Mouse (Mus musculus): ENCODE data around the gene Hist1h2ad. TPM values are rescaled to one million over a fixed set of nuclear protein-coding genes. Genes with fewer than 3 reads are reported as not detected.
"Not testable (repeated sequence)": the region's sequence is repeated elsewhere in the genome, so short reads cannot be mapped to it uniquely, and the experiment has no call there.

Gene Hist1h2ad
- polyA plus RNA-seq, 1 experiment from 2014 or later = 1.1 TPM

- Histone ChIP-seq H3K27ac (ENCODE audit: poor library complexity, severe bottlenecking) (peak overlapping the region; percentile 94), H3K4me2 (peak overlapping the region; percentile 68), H3K9ac (peak overlapping the region; percentile 81), H3K4me1 (replicated peaks) (peaks cover 12% of the 10 kb centered on the region), H3K4me3 (peak overlapping the region; percentile 60)
- ATAC-seq (ENCODE audit: insufficient number of reproducible peaks, low FRiP score); H3K36me3 ChIP-seq; H3K9me3 ChIP-seq (replicated peaks); H3K27me3 ChIP-seq (replicated peaks): not testable (repeated sequence)
- under 1% methylated on average over 13 of the region's 34 CpGs for WGBS
Measured at GRCm38 (mm10) chr13:23571504-23572217, 2.5 kb upstream of the Hist1h2ad start.

- peaks cover 19% of the 10 kb centered on the region for H3K4me1 ChIP-seq (replicated peaks)
- no peaks in the 10 kb centered on the region for H3K9me3 ChIP-seq (replicated peaks)
- H3K4me3 ChIP-seq = peak overlapping the region; percentile 60
- no peak overlapping the region for H3K9ac ChIP-seq
- H3K27me3 ChIP-seq (replicated peaks) = no peaks in the 10 kb centered on the region
- WGBS = 47% methylated on average over 2 of the region's 2 CpGs
- H3K36me3 ChIP-seq = no peaks in the 10 kb centered on the region
- H3K27ac ChIP-seq (ENCODE audit: poor library complexity, severe bottlenecking) = peak overlapping the region; percentile 94
- peak overlapping the region; percentile 68 for H3K4me2 ChIP-seq
- ATAC-seq (ENCODE audit: insufficient number of reproducible peaks, low FRiP score) = no peak
Measured at GRCm38 (mm10) chr13:23572218-23573033, 1.8 kb upstream of the Hist1h2ad start.

GRCm38 (mm10) chr13:23573034-23573897 lies 915 bp upstream of the Hist1h2ad start:
- H3K4me3 ChIP-seq = peak overlapping the region; percentile 38
- peaks cover 19% of the 10 kb centered on the region for H3K4me1 ChIP-seq (replicated peaks)
- WGBS = 15% methylated on average over 20 of the region's 20 CpGs
- H3K27ac ChIP-seq (ENCODE audit: poor library complexity, severe bottlenecking) = peak overlapping the region; percentile 88
- peak overlapping the region; percentile 68 for H3K4me2 ChIP-seq
- peak overlapping the region; percentile 73 for H3K9ac ChIP-seq
- H3K27me3 ChIP-seq (replicated peaks); H3K9me3 ChIP-seq (replicated peaks); H3K36me3 ChIP-seq; ATAC-seq (ENCODE audit: insufficient number of reproducible peaks, low FRiP score): not testable (repeated sequence)

GRCm38 (mm10) chr13:23574546-23575170 lies 477 bp downstream of the Hist1h2ad start:
- WGBS = 1% methylated on average over 10 of the region's 39 CpGs
- ATAC-seq (ENCODE audit: insufficient number of reproducible peaks, low FRiP score) = not testable (repeated sequence)
- H3K4me3 ChIP-seq = peak overlapping the region; percentile 38

GRCm38 (mm10) chr13:23575271-23575851 lies 1.2 kb downstream of the Hist1h2ad start, which contains the start of gene Hist1h3d:
Gene Hist1h3d (plus strand): TSS chr13:23575763.
- peak within 1 kb of the TSS; percentile 85 for H3K4me2 ChIP-seq
- peak within 1 kb of the TSS; percentile 57 for H3K4me3 ChIP-seq
- WGBS = under 1% methylated on average over 18 of the region's 18 CpGs
- peak within 1 kb of the TSS; percentile 89 for H3K9ac ChIP-seq
- H3K27ac ChIP-seq (ENCODE audit: poor library complexity, severe bottlenecking) = peak within 1 kb of the TSS; percentile 83
- H3K4me1 ChIP-seq (replicated peaks) = peaks cover 17% of the 10 kb centered on the region
- ATAC-seq (ENCODE audit: insufficient number of reproducible peaks, low FRiP score) = peak; percentile 72
- no peaks in the 10 kb centered on the region for H3K9me3 ChIP-seq (replicated peaks)
- H3K36me3 ChIP-seq = no peaks in the 10 kb centered on the region
- H3K27me3 ChIP-seq (replicated peaks) = no peaks in the 10 kb centered on the region

More at GRCm38 (mm10) chr13:23574546-23575170, 477 bp downstream of the Hist1h2ad start:
- not testable (repeated sequence) for H3K9me3 ChIP-seq (replicated peaks); H3K9ac ChIP-seq; H3K36me3 ChIP-seq; H3K27me3 ChIP-seq (replicated peaks)
- Histone ChIP-seq H3K27ac (ENCODE audit: poor library complexity, severe bottlenecking) (peak overlapping the region; percentile 88), H3K4me2 (peak overlapping the region; percentile 68), H3K4me1 (replicated peaks) (peaks cover 19% of the 10 kb centered on the region)

GRCm38 (mm10) chr13:23575864-23576313 lies 1.7 kb downstream of the Hist1h2ad start:
- H3K9me3 ChIP-seq (replicated peaks); H3K36me3 ChIP-seq; H3K27me3 ChIP-seq (replicated peaks); ATAC-seq (ENCODE audit: insufficient number of reproducible peaks, low FRiP score): not testable (repeated sequence)
- peak overlapping the region; percentile 89 for H3K9ac ChIP-seq
- WGBS = under 1% methylated on average over 19 of the region's 40 CpGs
- H3K27ac ChIP-seq (ENCODE audit: poor library complexity, severe bottlenecking) = peak overlapping the region; percentile 82
- peak overlapping the region; percentile 85 for H3K4me2 ChIP-seq
- H3K4me1 ChIP-seq (replicated peaks) = peaks cover 17% of the 10 kb centered on the region
- peak overlapping the region; percentile 57 for H3K4me3 ChIP-seq

GRCm38 (mm10) chr13:23576351-23576881 lies 2.2 kb downstream of the Hist1h2ad start:
- peak overlapping the region; percentile 89 for H3K9ac ChIP-seq
- no peaks in the 10 kb centered on the region for H3K36me3 ChIP-seq
- H3K27me3 ChIP-seq (replicated peaks) = no peaks in the 10 kb centered on the region
- H3K27ac ChIP-seq (ENCODE audit: poor library complexity, severe bottlenecking) = peak overlapping the region; percentile 82
- 15% methylated on average over 7 of the region's 7 CpGs for WGBS
- H3K9me3 ChIP-seq (replicated peaks) = no peaks in the 10 kb centered on the region
- peaks cover 17% of the 10 kb centered on the region for H3K4me1 ChIP-seq (replicated peaks)
- ATAC-seq (ENCODE audit: insufficient number of reproducible peaks, low FRiP score) = no peak
- peak overlapping the region; percentile 85 for H3K4me2 ChIP-seq
- peak overlapping the region; percentile 57 for H3K4me3 ChIP-seq

GRCm38 (mm10) chr13:23576906-23577639 lies 2.9 kb downstream of the Hist1h2ad start:
- 58% methylated on average over 6 of the region's 6 CpGs for WGBS
- peak overlapping the region; percentile 89 for H3K9ac ChIP-seq
- ATAC-seq (ENCODE audit: insufficient number of reproducible peaks, low FRiP score) = no peak
- H3K4me1 ChIP-seq (replicated peaks) = peaks cover 20% of the 10 kb centered on the region
- peak overlapping the region; percentile 82 for H3K27ac ChIP-seq (ENCODE audit: poor library complexity, severe bottlenecking)
- peak overlapping the region; percentile 57 for H3K4me3 ChIP-seq
- H3K27me3 ChIP-seq (replicated peaks) = no peaks in the 10 kb centered on the region
- H3K9me3 ChIP-seq (replicated peaks) = no peaks in the 10 kb centered on the region
- no peaks in the 10 kb centered on the region for H3K36me3 ChIP-seq
- peak overlapping the region; percentile 85 for H3K4me2 ChIP-seq

- Histone ChIP-seq H3K4me1 (replicated peaks) (peaks cover 24% of the 10 kb centered on the region), H3K27ac (ENCODE audit: poor library complexity, severe bottlenecking) (no peak overlapping the region), H3K9ac (no peak overlapping the region), H3K9me3 (replicated peaks) (no peaks in the 10 kb centered on the region), H3K27me3 (replicated peaks) (no peaks in the 10 kb centered on the region), H3K36me3 (no peaks in the 10 kb centered on the region), H3K4me3 (no peak overlapping the region), H3K4me2 (no peak overlapping the region)
- WGBS = 87% methylated on average over 1 of the region's 1 CpGs
- no peak for ATAC-seq (ENCODE audit: insufficient number of reproducible peaks, low FRiP score)
Measured at GRCm38 (mm10) chr13:23577835-23578234, 3.7 kb downstream of the Hist1h2ad start.
